Mouse (Mus musculus) skeletal muscle tissue, adult 2 months (tissue): ENCODE measurements around the gene Srprb.

Experiments
- DNase-seq: peaks from one replicate; pipeline ENCODE4 v3.0.0-alpha.2; 2012; ENCODE audit warnings: low read depth, low spot score

Srprb gene

GRCm38 (mm10) chr9:103146703-103147102 is 55.2 kb downstream of the Srprb start:
- DNase-seq = no peak

DNA sequence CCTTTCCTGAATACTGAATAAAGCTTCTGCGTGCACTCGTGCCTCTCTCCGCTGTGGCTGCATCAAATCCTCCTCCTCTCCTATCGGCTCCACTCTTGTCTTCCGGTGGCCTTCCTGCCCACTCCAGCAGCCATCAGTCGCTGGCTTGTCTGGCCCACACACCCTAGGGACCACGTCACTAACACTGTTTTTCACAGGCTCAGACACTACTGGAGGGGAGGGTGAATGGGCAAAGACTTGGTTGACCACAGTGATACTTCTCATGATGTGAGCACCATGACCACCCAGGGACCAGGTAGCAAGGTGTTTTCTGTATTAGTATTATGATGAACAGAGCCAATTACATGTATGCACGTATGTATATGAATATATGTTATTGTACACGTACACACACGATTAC is 55.7 kb downstream of the Srprb start:
- DNase-seq = no peak

DNA sequence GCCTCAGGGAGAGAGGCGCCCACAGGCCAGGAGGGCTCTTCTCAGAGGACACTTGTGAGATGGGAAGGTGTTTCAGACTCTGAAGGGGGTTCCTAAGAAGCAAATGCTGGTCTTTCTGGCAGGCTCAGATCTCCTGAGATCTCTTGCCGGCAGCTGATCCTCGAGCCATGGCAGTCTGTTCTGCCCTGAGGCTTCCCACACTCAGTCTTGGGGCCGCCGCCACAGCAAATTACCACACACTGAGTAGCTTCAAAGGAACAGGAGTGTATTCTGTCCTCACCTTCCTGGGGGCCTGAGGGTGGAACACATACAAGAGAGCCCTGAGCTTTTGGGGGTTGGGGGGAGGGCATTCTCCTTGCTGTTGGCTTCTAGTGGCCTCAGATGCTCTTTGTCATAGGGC is 56.6 kb downstream of the Srprb start:
- DNase-seq = no peak

GRCm38 (mm10) chr9:103143881-103144280 is 58.1 kb downstream of the Srprb start:
- DNase-seq = no peak

GRCm38 (mm10) chr9:103141266-103141665 is 60.7 kb downstream of the Srprb start:
- DNase-seq = no peak

DNA sequence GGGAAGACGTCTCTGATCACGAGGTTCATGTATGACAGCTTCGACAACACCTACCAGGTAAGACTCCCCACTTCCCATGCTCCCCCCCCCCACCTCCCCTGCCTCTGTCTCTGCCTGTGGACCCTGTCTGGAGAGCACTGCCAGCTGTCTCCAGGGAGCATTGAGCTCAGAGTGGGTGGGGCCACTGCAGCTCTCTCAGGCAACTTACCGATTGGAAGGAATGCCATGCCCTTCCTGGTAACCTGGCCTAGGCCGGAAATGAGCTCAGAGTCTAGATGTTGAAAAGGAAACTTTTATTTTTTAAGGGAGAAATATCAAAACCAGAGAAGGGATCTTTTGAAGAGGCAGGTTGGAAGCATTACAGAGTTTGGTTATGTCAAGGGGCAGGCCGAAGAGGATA is 61.6 kb downstream of the Srprb start:
- no peak for DNase-seq

- DNase-seq = peak; percentile 9
Observed at GRCm38 (mm10) chr9:103139481-103139880, 62.5 kb downstream of the Srprb start.
